Mouse (Mus musculus): Measurements from ENCODE around the gene 4931406P16Rik.
A peak's percentile ranks its signal among the peaks of the same experiment; 100 is the strongest.

The 4931406P16Rik gene

GRCm38 (mm10) chr7:34313443-34313875, at the start of gene 4931406P16Rik:
Gene 4931406P16Rik, minus strand, starts transcription at chr7:34313551.
- DNase-seq (ENCODE audit: low read depth, low spot score), result peak; percentile 81

GRCm38 (mm10) chr7:34355629-34356028, 42.3 kb upstream of the 4931406P16Rik start:
- peak; percentile 50 for DNase-seq (ENCODE audit: low read depth, low spot score)

GRCm38 (mm10) chr7:34351997-34352396, 38.6 kb upstream of the 4931406P16Rik start:
- DNase-seq (ENCODE audit: low read depth, low spot score), result peak; percentile 72

- no peak for DNase-seq (ENCODE audit: low read depth, low spot score)
Observed at GRCm38 (mm10) chr7:34350166-34350565, 36.8 kb upstream of the 4931406P16Rik start.

GRCm38 (mm10) chr7:34348011-34348410, 34.7 kb upstream of the 4931406P16Rik start:
- DNase-seq (ENCODE audit: low read depth, low spot score), result no peak

GRCm38 (mm10) chr7:34347041-34347440, 33.7 kb upstream of the 4931406P16Rik start:
- DNase-seq (ENCODE audit: low read depth, low spot score), result peak; percentile 24

GRCm38 (mm10) chr7:34346505-34346904, 33.2 kb upstream of the 4931406P16Rik start:
- no peak for DNase-seq (ENCODE audit: low read depth, low spot score)

GRCm38 (mm10) chr7:34342040-34342793, 28.9 kb upstream of the 4931406P16Rik start:
- no peak for DNase-seq (ENCODE audit: low read depth, low spot score)

GRCm38 (mm10) chr7:34340841-34341240, 27.5 kb upstream of the 4931406P16Rik start:
- no peak for DNase-seq (ENCODE audit: low read depth, low spot score)

- no peak for DNase-seq (ENCODE audit: low read depth, low spot score)
Observed at GRCm38 (mm10) chr7:34339164-34339489, 25.8 kb upstream of the 4931406P16Rik start.

- DNase-seq (ENCODE audit: low read depth, low spot score), result no peak
Observed at GRCm38 (mm10) chr7:34338445-34339163, 25.3 kb upstream of the 4931406P16Rik start.

- no peak for DNase-seq (ENCODE audit: low read depth, low spot score)
Observed at GRCm38 (mm10) chr7:34337268-34337667, 23.9 kb upstream of the 4931406P16Rik start.

- peak; percentile 28 for DNase-seq (ENCODE audit: low read depth, low spot score)
Observed at GRCm38 (mm10) chr7:34336545-34336944, 23.2 kb upstream of the 4931406P16Rik start.

- DNase-seq (ENCODE audit: low read depth, low spot score), result no peak
Observed at GRCm38 (mm10) chr7:34327493-34327892, 14.1 kb upstream of the 4931406P16Rik start.

GRCm38 (mm10) chr7:34324857-34325256, 11.5 kb upstream of the 4931406P16Rik start:
- no peak for DNase-seq (ENCODE audit: low read depth, low spot score)

GRCm38 (mm10) chr7:34324005-34324404, 10.7 kb upstream of the 4931406P16Rik start:
- DNase-seq (ENCODE audit: low read depth, low spot score), result peak; percentile 42

- no peak for DNase-seq (ENCODE audit: low read depth, low spot score)
Observed at GRCm38 (mm10) chr7:34323351-34323750, 10.0 kb upstream of the 4931406P16Rik start.

- DNase-seq (ENCODE audit: low read depth, low spot score), result no peak
Observed at GRCm38 (mm10) chr7:34321958-34322357, 8.6 kb upstream of the 4931406P16Rik start.

GRCm38 (mm10) chr7:34321119-34321518, 7.8 kb upstream of the 4931406P16Rik start:
- DNase-seq (ENCODE audit: low read depth, low spot score), result no peak

- DNase-seq (ENCODE audit: low read depth, low spot score), result no peak
Observed at GRCm38 (mm10) chr7:34319957-34320356, 6.6 kb upstream of the 4931406P16Rik start.

- no peak for DNase-seq (ENCODE audit: low read depth, low spot score)
Observed at GRCm38 (mm10) chr7:34319123-34319522, 5.8 kb upstream of the 4931406P16Rik start.

GRCm38 (mm10) chr7:34317901-34318476, 4.6 kb upstream of the 4931406P16Rik start:
- DNase-seq (ENCODE audit: low read depth, low spot score), result no peak

Data from R1 (cell line).